Mouse (Mus musculus): ENCODE results near the gene Zic5.

GRCm38 (mm10) chr14:122450496-122451382 lies 14.7 kb downstream of the Zic5 start, which contains the start of gene Gm5089:
- TF ChIP-seq CTCF (IDR thresholded peaks at IDR 0.05; ENCODE audit: low read depth, low read length) (no peak), EP300 (IDR thresholded peaks at IDR 0.05; ENCODE audit: insufficient read depth, low read depth, low read length) (no peak), POLR2A (IDR thresholded peaks at IDR 0.05; ENCODE audit: insufficient read depth, low read length) (no peak)
